Mouse (Mus musculus): ENCODE measurements around the gene Clk4.

The Clk4 gene

DNA sequence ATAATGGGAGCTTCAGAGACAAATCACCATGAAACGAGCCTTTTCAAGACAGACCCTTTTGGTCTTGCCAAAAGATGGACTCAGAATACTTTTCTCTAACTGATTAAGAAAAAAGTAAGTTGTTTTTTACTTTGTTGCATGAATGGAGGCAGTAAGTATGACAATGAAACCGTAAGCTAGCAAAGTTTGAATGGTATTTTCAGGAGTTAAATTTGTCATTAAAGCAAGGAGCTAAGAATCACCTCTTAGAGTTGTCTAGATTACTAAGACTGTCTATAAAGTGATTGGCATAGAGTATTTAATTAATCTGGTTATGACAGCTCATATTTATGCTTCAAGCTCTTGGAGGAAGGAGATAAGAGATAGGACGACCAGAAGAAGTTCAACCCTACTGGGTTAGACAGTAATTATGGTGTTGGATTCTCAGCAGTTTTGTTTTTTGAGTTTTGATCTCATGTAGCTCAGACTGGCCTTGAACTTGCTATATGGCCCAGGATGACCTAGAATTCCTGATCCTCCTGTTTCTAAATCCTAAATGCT, at the start of gene Clk4:
Gene Clk4 (plus strand): TSS at position 51 of the 540 bp plus-strand sequence.
- DNase-seq (ENCODE audit: low read depth, low spot score): no peak

DNA sequence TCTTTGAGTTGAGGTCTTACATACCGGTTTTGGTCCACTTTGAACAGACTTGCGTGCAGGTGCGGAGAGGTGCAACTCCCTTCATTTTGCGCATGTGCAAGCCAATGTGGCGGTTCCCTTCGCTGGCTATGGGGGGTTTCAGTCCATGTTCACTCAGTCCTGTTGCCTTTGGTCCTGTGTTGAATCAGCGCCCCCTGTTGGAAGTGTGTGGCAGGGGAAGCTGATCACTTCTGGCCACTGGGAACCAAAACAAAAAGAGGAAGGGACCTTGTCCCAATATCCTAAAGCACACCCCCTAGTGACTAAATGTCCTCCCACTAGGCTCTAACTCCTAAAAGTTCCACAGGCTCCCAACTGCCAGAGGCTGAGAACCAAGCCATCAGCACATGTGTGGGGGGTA, 47.5 kb upstream of the Clk4 start:
- no peak for DNase-seq (ENCODE audit: low read depth, low spot score)

DNA sequence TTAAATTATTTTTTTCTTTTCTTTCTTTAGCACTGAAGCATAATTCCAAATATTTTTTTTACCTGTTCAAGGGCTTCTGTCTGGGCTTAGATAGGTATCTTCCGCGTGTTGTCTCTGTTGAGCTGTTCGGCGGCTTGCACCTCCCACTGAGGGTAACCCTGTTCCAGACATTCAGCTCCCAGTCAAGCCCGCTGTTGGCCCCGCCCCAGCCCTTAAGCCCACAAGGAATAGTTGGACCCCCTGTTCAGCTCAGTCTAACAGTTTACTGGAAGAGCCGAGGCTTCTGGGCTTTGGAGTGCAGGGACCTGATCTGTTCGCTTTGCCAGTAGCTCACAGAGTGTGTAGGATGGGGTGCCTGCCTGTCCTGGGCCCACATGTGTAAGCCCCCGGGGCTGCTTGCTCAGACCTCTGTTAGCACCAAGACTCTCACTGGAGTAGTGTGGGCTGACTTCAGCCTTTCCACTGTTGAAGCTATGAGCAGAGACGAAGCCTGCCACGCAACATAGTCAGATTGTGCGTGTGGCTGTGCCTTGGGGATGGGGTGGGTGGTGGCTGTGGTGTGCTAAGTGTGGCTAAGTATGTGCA, 42.0 kb upstream of the Clk4 start:
- DNase-seq (ENCODE audit: low read depth, low spot score): no peak

DNA sequence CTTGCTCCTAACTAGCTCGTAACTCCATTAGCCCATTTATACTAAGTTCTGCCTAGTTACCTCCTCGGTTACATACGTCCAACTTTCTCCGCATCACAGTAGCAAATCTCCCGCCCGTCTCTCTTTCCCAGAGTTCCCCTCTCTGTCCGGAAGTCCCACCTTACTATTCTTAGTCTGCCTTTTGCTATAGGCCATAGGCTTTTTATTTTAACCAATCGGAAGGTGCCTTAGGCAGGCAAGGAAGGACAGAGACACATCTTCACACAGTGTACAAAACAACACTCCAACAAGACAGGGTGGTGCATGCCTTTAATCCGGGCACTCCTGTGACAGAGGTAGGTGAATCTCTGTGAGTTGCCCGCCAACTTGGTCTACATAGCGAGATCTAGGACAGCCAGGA, 41.2 kb upstream of the Clk4 start, which contains the start of gene Gm12569:
Gene Gm12569 (plus strand): TSS at position 166 of the 400 bp plus-strand sequence.
- DNase-seq (ENCODE audit: low read depth, low spot score): no peak

DNA sequence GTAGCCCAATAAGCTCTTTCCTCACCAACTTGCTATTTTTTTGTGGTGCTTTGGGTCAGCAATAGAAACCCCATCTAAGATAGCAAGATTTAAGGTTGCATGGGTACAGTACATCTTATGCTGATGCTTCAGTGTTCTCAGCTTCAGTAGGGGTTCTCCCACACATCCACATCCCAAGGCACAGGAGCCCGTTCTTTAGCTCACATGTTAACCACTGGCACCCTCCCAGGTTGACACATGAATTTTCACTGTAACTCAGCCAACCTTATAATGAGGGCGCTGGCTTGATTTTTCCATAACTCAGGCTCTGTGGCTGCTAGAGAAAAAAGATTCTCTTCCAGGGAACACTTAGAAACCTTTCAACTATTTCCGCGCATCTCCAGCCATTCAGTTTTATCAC, 34.4 kb upstream of the Clk4 start:
- DNase-seq (ENCODE audit: low read depth, low spot score): no peak

DNA sequence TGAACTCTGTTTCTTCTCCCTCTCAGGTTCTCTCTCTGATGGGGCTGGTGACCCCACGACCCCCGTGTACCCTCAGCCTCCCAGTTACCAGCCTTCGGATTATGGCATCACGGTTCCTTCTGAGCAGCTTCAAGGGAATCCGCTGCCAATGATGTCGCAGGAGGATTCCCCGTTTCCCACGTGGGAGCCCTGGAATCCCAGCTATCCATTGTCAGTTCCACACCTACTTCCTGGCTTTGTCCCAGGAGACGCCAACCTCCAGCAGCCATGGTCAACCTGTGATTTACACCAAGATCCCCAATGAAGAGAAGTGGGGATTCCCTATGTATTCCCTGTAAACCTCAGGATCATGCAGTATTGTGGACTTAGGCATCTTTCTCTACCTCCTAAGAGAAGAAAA, 26.9 kb upstream of the Clk4 start:
- DNase-seq (ENCODE audit: low read depth, low spot score): no peak

DNA sequence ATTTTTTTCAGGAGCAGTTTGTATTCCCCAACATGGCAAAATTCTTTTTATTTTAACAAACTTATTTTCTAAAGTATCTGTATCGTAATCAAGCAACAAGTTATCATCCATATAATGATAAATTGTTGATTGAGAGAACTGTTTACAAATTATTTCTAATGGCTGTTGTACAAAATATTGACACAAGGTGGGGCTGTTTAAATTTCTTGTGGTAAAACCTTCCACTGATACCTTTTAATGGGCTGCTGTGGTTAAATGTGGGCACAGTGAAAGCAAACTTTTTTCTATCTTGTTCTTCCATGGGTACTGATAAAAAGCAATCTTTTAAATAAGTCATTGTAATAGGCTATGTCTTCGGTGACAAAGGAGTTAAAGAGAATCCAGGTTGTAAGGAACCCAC, 18.6 kb upstream of the Clk4 start:
- no peak for DNase-seq (ENCODE audit: low read depth, low spot score)

DNA sequence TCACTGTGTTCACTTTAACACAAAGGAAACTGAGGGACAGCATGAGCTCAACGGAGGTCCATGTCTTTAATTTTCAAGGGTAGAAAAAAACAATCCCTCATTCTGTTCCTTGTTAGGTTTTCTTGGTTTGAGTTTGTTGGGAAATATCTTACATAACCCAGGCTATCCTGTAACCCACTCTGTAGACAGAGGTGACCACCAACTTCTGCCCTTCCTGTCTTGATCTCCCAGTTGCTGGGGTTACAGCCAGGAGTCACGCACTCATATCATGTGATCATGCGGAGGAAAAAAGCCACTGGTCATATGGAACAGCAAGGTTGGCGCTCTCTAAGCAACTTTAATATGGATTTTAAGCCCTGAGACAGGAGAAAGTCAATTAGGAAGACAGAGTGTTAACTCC, 4.5 kb upstream of the Clk4 start:
- DNase-seq (ENCODE audit: low read depth, low spot score): no peak

DNA sequence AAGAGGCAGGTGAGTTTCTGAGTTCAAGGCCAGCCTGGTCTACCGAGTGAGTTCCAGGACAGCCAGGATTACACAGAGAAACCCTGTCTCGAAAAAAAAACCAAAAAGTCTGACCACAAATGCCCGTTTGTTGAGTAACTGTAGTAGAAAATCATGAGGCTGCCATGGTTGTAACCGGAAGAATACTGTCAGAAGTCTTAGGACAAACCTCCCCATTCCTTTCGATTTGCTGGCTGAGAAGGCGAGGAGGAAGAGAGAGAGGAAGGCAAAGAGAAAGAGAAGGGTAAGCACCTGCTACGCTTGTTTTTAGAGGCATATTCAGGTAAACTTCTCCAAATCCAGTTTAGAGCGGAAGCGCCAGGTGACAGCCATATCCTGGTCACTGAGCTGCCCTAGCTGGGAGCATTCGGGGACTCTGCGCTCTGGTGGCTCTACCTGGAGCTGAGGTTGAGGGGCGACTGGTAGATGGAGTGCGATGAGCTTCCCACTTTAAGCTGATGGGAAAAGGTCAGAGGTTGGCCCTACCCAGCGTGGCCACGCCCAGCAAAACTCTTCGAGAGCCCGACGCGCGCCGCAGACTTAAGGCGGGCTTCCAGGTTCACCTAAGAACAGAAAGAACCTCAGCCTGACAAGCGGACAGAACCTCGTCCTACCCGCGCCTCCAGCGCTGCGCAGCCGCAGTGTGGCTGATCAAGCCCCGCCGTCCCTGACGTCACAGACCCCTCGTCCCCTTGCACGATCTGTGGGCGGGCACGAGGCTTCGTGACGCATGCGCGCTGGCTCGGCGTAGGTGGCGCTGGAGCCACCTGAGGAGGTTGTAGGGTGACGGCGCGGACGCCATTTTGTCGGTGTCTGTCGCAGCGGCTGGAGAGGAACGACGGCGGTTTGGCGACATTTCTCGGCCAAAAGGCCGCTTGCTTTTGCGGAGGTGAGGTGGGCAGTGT, 1.1 kb downstream of the Clk4 start, which contains the start of gene BC049762:
Gene BC049762 (minus strand): TSS at position 705 of the 944 bp plus-strand sequence.
- peak; percentile 99 for DNase-seq (ENCODE audit: low read depth, low spot score)

DNA sequence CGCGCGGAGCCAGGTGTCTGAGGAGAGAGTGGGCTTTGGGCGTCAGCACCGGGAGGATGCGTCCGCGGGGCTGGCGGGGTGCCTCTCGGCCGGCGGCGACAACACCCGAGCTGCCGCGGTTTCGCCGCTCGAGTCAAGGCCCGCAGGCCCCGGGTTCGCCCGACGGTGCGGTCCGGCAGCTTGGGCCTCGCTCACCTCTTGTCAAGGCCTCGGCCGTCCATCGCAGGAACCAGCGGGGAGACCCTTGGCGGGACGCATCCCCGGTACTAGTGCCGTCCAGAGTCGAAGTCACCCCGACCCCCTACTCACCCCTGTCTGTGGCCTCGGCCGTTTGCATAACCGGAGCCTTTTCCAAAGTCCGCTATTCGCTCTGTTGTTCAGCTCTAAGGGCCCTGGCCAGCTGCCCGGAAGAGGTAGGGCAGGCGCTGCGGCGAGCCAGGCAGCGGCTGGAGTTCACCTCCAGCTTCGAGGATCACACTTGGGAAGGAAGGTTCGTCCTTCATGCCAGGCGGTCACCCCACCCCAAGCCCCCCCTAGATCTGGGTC, 1.8 kb downstream of the Clk4 start:
- peak; percentile 62 for DNase-seq (ENCODE audit: low read depth, low spot score)

DNA sequence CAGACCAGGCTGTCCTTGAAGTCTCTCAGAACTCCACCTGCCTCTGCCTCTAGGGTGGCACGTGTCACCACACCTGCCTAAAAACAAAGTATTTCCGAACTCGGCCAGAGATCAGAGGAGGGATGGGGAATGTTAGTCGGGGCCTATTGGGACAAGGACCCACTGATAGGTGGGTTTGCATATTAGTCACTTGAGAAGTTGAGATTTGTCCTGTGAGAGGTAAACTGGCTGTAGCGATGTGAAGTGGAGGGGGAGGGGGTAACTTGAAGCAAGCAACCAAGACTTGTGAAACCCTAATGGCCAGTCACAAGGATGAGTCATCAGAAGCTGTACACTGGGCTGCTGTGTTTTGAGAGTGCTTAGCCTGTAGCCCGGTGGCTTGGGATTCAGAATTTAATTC, 2.8 kb downstream of the Clk4 start:
- peak; percentile 70 for DNase-seq (ENCODE audit: low read depth, low spot score)

DNA sequence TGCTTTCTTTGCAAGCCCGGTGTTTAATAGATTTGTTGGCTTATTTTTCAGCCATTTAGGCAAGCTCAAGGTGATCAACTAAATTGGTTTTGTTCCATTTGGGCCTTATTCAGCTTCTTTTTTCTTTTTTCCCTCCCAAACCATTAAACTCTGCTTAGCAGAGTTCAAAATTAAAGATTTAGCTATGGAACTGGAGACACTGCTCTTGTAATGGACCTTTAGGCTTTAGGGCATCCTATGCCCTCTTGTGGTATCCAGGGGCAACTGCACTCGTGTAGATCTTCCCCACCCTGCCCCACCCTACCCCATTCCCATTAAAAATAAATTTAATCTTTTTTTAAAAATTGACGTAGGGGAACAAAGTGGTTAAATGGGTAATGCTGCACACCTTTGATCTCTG, 3.8 kb downstream of the Clk4 start:
- peak; percentile 18 for DNase-seq (ENCODE audit: low read depth, low spot score)

DNA sequence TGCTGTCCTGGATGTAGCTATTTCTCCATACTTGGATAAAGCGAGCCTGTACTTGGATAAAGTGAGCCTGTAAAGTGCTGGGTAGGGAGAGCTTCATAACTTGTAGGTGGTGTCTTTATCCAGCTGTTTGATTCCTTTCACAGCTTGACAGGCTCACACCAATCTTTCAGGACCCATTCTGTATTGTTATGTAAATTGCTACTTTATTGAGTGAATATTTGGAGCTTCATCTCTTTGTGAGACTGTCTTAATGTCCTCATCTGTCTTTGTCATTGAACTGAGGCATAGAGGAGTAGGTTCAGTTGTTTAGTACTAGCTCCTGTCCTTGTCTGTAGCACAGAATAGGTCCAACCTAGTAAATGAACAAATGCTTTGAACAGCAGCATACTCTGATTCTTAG, 12.9 kb downstream of the Clk4 start:
- DNase-seq (ENCODE audit: low read depth, low spot score): no peak

DNA sequence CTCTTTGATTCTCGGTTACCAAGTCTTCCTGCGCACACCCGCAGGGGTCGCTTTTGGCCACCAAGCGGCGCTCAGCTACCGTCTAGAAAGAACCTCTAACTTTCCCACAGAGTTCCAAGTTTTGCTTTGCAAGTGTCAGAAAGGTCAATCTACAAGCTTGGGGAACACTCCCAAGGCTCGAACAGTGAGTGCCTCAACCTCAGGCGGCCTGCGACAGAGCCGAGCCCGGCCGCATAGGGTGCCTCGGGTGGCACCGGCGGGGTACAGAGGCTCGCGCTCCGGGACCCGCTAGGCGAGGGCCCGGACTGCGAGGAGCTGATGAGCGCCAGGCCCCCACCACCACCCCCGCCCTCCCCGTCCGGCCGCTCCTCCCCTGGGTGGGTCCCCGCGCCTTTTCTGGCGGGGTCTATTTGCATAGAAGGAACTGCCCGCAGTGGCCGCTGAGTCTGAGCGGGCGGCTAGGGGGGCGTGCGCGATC, 28.1 kb downstream of the Clk4 start, which contains the start of gene Col23a1:
Gene Col23a1 (plus strand): TSS at position 357 of the 478 bp plus-strand sequence.
- peak; percentile 58 for DNase-seq (ENCODE audit: low read depth, low spot score)

DNA sequence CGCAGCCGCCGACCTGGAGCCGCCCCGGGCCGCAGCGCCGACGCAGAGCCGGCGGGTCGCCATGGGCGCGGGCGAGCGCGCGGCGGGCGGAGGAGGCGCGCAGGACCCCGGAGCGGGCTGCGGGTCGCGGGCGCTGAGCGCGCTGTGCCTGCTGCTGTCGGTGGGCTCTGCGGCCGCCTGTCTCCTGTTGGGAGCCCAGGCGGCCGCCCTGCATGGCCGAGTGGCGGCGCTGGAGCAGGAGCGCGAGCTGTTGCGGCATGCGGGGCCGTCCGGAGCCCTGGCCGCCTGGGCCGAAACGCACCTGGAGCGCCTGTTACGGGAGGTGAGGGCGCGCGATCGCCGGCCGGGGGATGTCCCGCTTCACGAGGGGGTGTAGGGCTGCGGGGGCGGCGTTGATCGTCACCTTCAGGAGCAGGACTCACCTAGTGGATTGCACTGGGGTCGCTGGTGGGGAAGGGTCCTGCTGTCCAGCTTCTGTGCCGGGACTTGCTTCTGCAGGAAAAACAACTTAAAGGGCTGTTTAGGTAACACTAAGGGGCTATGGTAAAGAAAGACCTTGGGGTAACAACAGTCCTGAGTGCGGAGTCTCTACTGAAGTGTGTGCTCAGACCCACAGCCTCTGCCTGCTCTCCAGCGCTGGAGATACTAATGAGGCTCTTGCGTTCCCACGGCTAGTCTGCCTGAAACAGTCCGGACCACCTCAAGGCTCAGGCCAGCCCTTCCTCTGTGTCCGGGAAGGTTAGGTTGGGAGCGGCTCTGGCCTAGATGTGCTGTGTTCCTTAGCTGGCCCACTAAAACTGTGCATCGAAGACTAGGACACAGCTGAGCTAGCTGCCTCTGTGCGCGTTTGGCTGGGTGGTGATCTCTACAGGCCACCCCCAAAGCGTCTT, 28.8 kb downstream of the Clk4 start:
- DNase-seq (ENCODE audit: low read depth, low spot score): no peak

DNA sequence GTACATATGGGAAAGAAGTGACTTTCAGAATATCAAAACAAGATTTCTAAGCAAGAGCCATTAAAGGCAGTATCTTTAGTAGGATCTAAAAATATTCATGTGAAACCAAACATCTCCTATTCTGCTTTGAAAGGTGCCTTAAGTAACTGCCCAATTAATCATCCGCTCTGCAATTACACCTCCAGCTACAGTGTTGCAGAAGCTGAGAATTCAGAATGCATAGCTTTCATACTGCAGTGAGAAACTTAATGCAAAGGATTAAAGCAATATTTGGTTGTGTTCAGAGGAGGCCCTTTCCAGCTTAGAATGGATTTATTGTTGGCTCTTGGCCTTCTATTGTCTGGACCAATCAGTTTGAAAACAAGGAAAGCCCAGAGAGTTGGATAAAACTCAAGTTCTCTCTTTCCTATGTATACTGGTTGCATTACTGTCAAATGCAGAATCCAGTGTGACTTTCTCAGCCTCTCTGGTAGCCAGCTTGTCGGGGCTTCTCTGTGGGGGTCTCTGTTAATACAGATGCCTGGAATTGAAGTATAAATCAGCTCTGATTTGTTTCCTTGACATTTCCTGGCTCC, 32.5 kb downstream of the Clk4 start:
- no peak for DNase-seq (ENCODE audit: low read depth, low spot score)

DNA sequence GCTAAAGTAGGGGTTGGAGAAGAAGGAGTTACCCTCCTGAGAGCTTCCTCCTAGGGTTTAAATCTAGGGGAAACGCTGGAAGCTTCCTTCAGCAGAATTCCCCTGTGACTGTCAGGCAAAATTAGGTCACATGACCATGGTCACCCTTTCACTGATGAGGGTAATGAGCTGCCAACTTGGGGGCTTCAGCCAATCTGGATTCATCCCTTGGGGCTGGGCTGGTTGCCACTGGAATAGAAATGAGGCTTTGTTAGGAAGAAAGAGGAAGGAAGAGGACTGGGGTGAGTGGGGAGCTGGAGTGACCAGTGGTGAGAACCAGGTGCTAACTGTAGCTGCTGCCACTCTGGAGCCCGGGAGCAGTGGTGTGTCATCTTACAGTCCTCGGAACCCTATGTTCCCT, 34.2 kb downstream of the Clk4 start:
- no peak for DNase-seq (ENCODE audit: low read depth, low spot score)

DNA sequence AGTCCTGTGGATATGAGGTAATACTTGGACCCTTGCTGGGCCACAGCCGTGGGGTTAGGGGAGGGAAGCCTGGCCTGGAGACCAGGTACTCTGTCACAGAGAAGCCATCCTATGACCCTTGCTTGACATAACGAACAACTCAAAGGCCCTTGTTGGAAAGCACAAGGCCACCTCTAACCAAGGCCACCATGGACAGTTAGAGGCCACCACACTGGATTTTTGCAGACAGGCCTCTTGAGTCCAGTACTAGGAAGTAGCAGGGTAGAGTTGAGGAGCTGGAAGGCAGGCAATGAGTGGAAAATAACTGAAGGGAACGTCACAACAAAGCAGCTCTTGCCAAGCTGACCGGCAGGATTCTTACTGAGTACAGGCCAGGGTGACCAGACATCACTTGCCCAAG, 37.2 kb downstream of the Clk4 start:
- no peak for DNase-seq (ENCODE audit: low read depth, low spot score)

DNA sequence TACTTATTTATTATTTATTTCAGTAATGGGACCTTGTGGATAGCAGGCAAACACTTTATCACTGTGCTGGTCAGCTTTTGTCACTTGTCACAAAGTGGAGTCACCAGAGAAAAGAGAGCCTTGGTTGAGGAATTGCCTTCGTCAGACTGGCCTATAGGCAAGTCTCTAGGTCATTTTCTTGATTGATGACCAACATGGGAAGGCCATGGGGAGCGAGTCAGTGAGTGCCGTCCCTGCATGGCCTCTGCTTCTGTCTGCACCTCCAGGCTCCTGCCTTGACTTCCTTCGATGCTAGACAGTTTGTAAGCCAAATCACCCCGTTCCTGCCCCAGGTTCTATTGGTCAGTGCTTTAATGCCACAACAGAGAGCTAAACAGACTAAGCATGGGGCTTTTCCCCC, 40.9 kb downstream of the Clk4 start:
- DNase-seq (ENCODE audit: low read depth, low spot score): no peak

DNA sequence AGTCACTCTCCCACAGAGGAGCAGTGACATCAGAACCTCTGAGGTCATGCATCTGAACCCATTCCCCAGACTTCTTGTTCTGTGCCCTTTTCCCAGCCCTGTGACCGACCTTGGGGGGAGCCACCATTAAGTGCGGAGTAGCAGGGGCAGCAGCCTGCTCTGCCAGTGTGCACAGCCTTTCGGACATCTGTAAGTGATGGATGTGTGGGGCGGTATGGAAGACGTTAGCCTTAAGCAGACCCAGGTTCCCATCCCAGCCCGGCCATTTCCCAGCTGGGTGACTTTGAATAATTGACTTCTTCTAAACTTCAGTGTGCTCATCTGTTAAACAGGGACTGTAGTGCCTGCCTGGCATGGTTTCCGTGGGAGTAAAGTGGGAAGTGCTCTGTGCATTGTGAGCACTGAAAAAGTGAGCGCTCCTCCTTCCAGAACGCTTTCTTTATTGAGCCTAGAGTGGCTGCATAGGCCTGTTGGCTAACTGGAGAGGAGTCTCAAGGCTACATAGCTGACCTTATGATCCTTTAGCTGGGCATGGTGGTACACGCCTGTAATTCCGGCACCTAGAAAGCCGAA, 42.5 kb downstream of the Clk4 start:
- DNase-seq (ENCODE audit: low read depth, low spot score): no peak

Data from skeletal muscle tissue, adult 2 months (tissue).